Mouse (Mus musculus): ENCODE data around the gene Prcp. TPM values are rescaled to one million over a fixed set of nuclear protein-coding genes. Genes with fewer than 3 reads are reported as not detected.

The Prcp gene
- polyA plus RNA-seq (2012; rRNA removed) (26.6 and 27.0 TPM in 2 replicates), polyA plus RNA-seq (2014; fragmentation: Nextera tagmentation; extraction: Ambion mirVana) (26.3 and 28.6 TPM in 2 replicates)

DNA sequence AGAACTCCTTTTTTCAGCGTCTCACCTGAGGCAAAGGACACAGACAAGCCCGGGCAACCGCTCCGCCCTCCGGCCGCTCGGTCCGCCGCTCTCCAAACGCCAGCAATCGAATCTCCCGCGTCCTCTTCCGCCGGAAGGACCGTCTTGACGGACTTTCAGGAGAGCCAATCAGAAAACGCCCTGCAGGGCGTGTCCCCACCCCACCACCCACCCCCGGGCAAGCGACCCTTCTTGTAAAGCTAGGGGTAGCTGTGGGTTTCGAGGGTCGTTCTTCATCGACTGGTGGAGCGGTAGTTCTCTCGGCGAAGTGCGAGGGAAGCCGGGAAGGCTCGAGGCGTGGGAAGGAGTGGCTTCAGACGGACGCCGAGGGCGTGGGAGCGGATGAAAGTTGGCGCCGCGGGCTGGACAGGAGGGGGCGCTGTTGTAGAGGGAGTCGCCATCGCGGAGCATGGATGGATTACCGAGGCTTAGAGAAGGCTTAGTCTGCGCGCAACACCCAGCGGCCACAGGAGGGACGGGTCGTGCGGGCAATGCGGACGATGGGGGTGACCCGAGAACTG is at the start of gene Prcp, which contains the start of gene Ddias:
Prcp (plus strand) TSS at position 355 of the 560 bp plus-strand sequence.
Ddias (minus strand) TSS at position 132 of the 560 bp plus-strand sequence.
- peak; percentile 71; the same call in 1 of the 2 replicates for TF ChIP-seq POLR2A (IDR thresholded peaks at IDR 0.05; ENCODE audit: borderline replicate concordance, extremely low read depth, insufficient read depth, insufficient read length)
- ATAC-seq (ENCODE audit: low FRiP score, low read depth): peak; percentile 89

DNA sequence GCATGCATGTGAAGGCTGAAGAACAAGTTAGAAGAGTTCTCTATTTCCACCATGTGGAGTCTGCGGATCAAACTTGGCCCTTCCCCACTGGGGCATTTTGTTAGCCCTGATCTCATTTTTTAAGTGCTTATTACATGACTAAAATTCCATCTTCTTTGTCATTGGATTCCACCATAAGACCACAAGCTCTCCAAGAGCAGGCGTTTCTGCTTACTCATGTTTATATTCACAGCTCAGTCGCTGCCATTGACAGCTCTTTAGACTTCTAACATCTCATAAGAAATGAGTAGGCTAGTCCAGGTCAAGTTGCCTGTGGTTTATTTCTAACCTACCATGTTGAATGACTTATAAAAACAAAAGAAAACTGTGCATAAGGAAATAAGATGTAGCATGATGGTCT is 48.0 kb upstream of the Prcp start:
- H3K27me3 ChIP-seq (ENCODE audit: control insufficient read depth, insufficient read depth, low read length): no peaks in the 10 kb centered on the region
- 91% methylated on average over 3 of the region's 3 CpGs for WGBS
- no peak for ATAC-seq (ENCODE audit: low FRiP score, low read depth)
- no peaks in the 10 kb centered on the region for H3K9me3 ChIP-seq (ENCODE audit: control insufficient read depth, low read length)
- TF ChIP-seq POLR2A (IDR thresholded peaks at IDR 0.05; ENCODE audit: borderline replicate concordance, extremely low read depth, insufficient read depth, insufficient read length): no peak
- no peak for DNase-seq (ENCODE audit: low spot score)
- no peak overlapping the region for H3K4me3 ChIP-seq (replicated peaks; ENCODE audit: low read length)
- H3K4me1 ChIP-seq (ENCODE audit: control insufficient read depth, insufficient read depth, low read length): peaks cover 11% of the 10 kb centered on the region
- 0 out of 2 replicates have a peak, but pooled peaks cover 5% of the 10 kb centered on the region for H3K36me3 ChIP-seq (ENCODE audit: control insufficient read depth, insufficient read depth, low read length)
- no peak overlapping the region for H3K27ac ChIP-seq (replicated peaks; ENCODE audit: low read depth, low read length)
- H3K9ac ChIP-seq (ENCODE audit: low read depth, low read length, severe bottlenecking): no peak overlapping the region
- H3K4me2 ChIP-seq (replicated peaks; ENCODE audit: low read depth, low read length, severe bottlenecking): no peak overlapping the region

More for the DNA sequence above, at the start of gene Prcp, which contains the start of gene Ddias:
- H3K4me3 ChIP-seq (replicated peaks; ENCODE audit: low read length): peak within 1 kb of the TSS; percentile 66
- peak within 1 kb of the TSS; percentile 71 for H3K9ac ChIP-seq (ENCODE audit: low read depth, low read length, severe bottlenecking)
- H3K4me1 ChIP-seq (ENCODE audit: control insufficient read depth, insufficient read depth, low read length): peaks cover 16% of the 10 kb centered on the region
- no peaks in the 10 kb centered on the region for H3K27me3 ChIP-seq (ENCODE audit: control insufficient read depth, insufficient read depth, low read length)
- H3K9me3 ChIP-seq (ENCODE audit: control insufficient read depth, low read length): no peaks in the 10 kb centered on the region
- WGBS: under 1% methylated on average over 53 of the region's 53 CpGs
- peak within 1 kb of the TSS; percentile 96 for H3K27ac ChIP-seq (replicated peaks; ENCODE audit: low read depth, low read length)
- no peaks in the 10 kb centered on the region for H3K36me3 ChIP-seq (ENCODE audit: control insufficient read depth, insufficient read depth, low read length)
- H3K4me2 ChIP-seq (replicated peaks; ENCODE audit: low read depth, low read length, severe bottlenecking): peak within 1 kb of the TSS; percentile 71
- peak; percentile 93 for DNase-seq (ENCODE audit: low spot score)

DNA sequence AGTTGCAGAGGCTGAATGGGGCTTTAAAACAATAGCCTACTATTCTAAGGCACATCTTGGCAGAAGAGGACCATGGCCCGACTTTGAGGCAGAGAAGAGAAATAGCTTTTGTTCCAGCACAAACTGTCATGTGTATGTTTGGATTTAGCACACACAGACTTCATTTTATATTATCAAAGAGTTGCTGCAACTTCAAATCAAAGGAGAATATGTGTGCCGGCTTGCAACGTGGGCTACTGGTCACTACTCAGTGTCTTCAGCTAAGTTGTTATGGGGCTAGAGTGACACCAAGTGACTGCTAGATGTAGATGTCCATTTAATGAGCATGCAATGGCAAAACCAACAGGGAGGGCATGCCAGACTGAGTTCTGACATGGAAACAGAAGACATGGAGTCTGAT is 46.3 kb upstream of the Prcp start:
- ATAC-seq (ENCODE audit: low FRiP score, low read depth) (no peak), DNase-seq (ENCODE audit: low spot score) (no peak)
- Histone ChIP-seq H3K4me3 (replicated peaks; ENCODE audit: low read length) (no peak overlapping the region), H3K4me2 (replicated peaks; ENCODE audit: low read depth, low read length, severe bottlenecking) (no peak overlapping the region), H3K36me3 (ENCODE audit: control insufficient read depth, insufficient read depth, low read length) (peaks cover 5% of the 10 kb centered on the region; the same call in 1 of the 2 replicates), H3K9me3 (ENCODE audit: control insufficient read depth, low read length) (no peaks in the 10 kb centered on the region), H3K9ac (ENCODE audit: low read depth, low read length, severe bottlenecking) (no peak overlapping the region), H3K4me1 (ENCODE audit: control insufficient read depth, insufficient read depth, low read length) (0 out of 2 replicates have a peak, but pooled peaks cover 2% of the 10 kb centered on the region), H3K27me3 (ENCODE audit: control insufficient read depth, insufficient read depth, low read length) (no peaks in the 10 kb centered on the region), H3K27ac (replicated peaks; ENCODE audit: low read depth, low read length) (no peak overlapping the region)
- WGBS: 56% methylated on average over 3 of the region's 3 CpGs
- no peak for TF ChIP-seq POLR2A (IDR thresholded peaks at IDR 0.05; ENCODE audit: borderline replicate concordance, extremely low read depth, insufficient read depth, insufficient read length)

- no peak overlapping the region for H3K9ac ChIP-seq (ENCODE audit: low read depth, low read length, severe bottlenecking)
- no peak for TF ChIP-seq POLR2A (IDR thresholded peaks at IDR 0.05; ENCODE audit: borderline replicate concordance, extremely low read depth, insufficient read depth, insufficient read length)
- no peak overlapping the region for H3K4me3 ChIP-seq (replicated peaks; ENCODE audit: low read length)
- ATAC-seq (ENCODE audit: low FRiP score, low read depth): no peak
- H3K4me1 ChIP-seq (ENCODE audit: control insufficient read depth, insufficient read depth, low read length): no peaks in the 10 kb centered on the region
- no peak overlapping the region for H3K4me2 ChIP-seq (replicated peaks; ENCODE audit: low read depth, low read length, severe bottlenecking)
- H3K27me3 ChIP-seq (ENCODE audit: control insufficient read depth, insufficient read depth, low read length): no peaks in the 10 kb centered on the region
- no peaks in the 10 kb centered on the region for H3K9me3 ChIP-seq (ENCODE audit: control insufficient read depth, low read length)
- no peak overlapping the region for H3K27ac ChIP-seq (replicated peaks; ENCODE audit: low read depth, low read length)
- DNase-seq (ENCODE audit: low spot score): no peak
- 92% methylated on average over 6 of the region's 6 CpGs for WGBS
- H3K36me3 ChIP-seq (ENCODE audit: control insufficient read depth, insufficient read depth, low read length): peaks cover 3% of the 10 kb centered on the region; the same call in 1 of the 2 replicates
Observed at GRCm38 (mm10) chr7:92832395-92832794, 41.9 kb upstream of the Prcp start.

- no peak for TF ChIP-seq POLR2A (IDR thresholded peaks at IDR 0.05; ENCODE audit: borderline replicate concordance, extremely low read depth, insufficient read depth, insufficient read length)
- WGBS: 90% methylated on average over 2 of the region's 2 CpGs
- ATAC-seq (ENCODE audit: low FRiP score, low read depth) (no peak), DNase-seq (ENCODE audit: low spot score) (no peak)
- Histone ChIP-seq H3K27me3 (ENCODE audit: control insufficient read depth, insufficient read depth, low read length) (no peaks in the 10 kb centered on the region), H3K4me2 (replicated peaks; ENCODE audit: low read depth, low read length, severe bottlenecking) (no peak overlapping the region), H3K4me1 (ENCODE audit: control insufficient read depth, insufficient read depth, low read length) (no peaks in the 10 kb centered on the region), H3K4me3 (replicated peaks; ENCODE audit: low read length) (no peak overlapping the region), H3K9me3 (ENCODE audit: control insufficient read depth, low read length) (no peaks in the 10 kb centered on the region), H3K9ac (ENCODE audit: low read depth, low read length, severe bottlenecking) (no peak overlapping the region), H3K36me3 (ENCODE audit: control insufficient read depth, insufficient read depth, low read length) (peaks cover 3% of the 10 kb centered on the region; the same call in 1 of the 2 replicates), H3K27ac (replicated peaks; ENCODE audit: low read depth, low read length) (no peak overlapping the region)
Observed at GRCm38 (mm10) chr7:92834391-92834790, 39.9 kb upstream of the Prcp start.
